Mouse (Mus musculus) ES-E14 (cell line): ENCODE measurements at regions not wholly inside any gene's neighbourhood (a gene's known extent, or its start where the extent isn't known, plus 50 kb on each side); places are given as distances from the start of the nearest gene placed in this dataset.

ENCODE experiments used
- MAFK ChIP-seq: IDR thresholded peaks from 2 replicates; pipeline ENCODE4 v1.6.1; 2014; ENCODE audit warnings: mild to moderate bottlenecking, low read depth, low read length, inconsistent platforms; ENCODE audit not compliant: insufficient read depth
- ZNF384 ChIP-seq: IDR thresholded peaks from 2 replicates; pipeline ENCODE4 v1.6.1; 2012; ENCODE audit warnings: low read depth, low read length, inconsistent platforms

DNA sequence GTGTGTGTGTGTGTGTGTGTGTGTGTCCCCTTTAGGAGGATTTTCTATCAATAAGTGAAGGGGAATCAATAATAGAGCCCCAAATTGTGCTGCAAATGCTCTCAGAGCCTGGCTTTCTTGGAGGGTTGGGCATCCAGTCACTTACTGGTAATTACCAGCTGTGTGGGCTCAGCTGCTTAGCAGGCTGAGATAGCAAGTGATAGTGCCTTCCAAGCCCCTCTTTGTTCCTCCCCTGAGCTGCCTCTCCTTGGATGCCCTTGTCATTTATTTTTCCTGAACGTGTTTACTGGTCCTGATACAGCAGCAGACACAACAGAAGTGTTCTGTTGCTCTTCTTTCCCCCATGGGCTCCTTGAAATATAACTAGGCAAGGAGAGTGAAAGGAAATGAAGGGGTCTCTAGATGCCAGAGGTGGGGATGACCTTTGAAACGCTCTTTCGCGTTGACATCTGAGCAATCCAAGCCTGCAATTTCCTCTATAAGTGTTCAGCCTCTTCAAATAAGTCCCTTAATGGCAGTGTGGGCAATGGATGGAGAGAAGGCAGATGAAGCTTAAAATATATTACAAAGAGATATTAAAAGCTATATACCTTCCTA, 133.3 kb upstream of the Tlr4 start:
- no peak for TF ChIP-seq MAFK
- TF ChIP-seq ZNF384, result no peak
